Mouse (Mus musculus) limb, embryonic 10.5 days (tissue): ENCODE data around the gene Tial1. TPM values are rescaled to one million over a fixed set of nuclear protein-coding genes. Genes with fewer than 3 reads are reported as not detected.

ENCODE experiments used
- DNase-seq: peaks from one replicate; pipeline ENCODE4 v3.0.0-alpha.2; 2017; ENCODE audit warnings: low spot score
- H3K27ac ChIP-seq: fragments of 300-500 bp; sonication (generic); 2 replicates; pipeline ENCODE4 v1.5.1; 2016; ENCODE audit warnings: mild to moderate bottlenecking
- H3K27me3 ChIP-seq: fragments of 300-500 bp; sonication (generic); 2 replicates; pipeline ENCODE4 v1.6.1; 2016; ENCODE audit warnings: low read depth, mild to moderate bottlenecking; ENCODE audit not compliant: poor library complexity, severe bottlenecking
- H3K36me3 ChIP-seq: fragments of 300-500 bp; sonication (generic); 2 replicates; pipeline ENCODE4 v1.6.1; 2016; ENCODE audit warnings: mild to moderate bottlenecking, moderate library complexity
- H3K4me1 ChIP-seq: fragments of 300-500 bp; sonication (generic); 2 replicates; pipeline ENCODE4 v1.6.1; 2016
- H3K4me3 ChIP-seq: fragments of 300-500 bp; sonication (generic); 2 replicates; pipeline ENCODE4 v1.5.1; 2016; ENCODE audit warnings: mild to moderate bottlenecking, moderate library complexity
- H3K9me3 ChIP-seq: fragments of 300-500 bp; sonication (generic); replicated peaks from 2 replicates; pipeline ENCODE4 v1.6.1; 2016; ENCODE audit warnings: mild to moderate bottlenecking
- WGBS: fragments of 180-500 bp; shearing (Covaris S2); methylation state at CpG from one replicate; pipeline ENCODE4 v1.1.7; 2016; 5-methylcytosine and 5-hydroxymethylcytosine counted together
- polyA plus RNA-seq: library from polyadenylated mRNA; unstranded; fragments of >200 nt; fragmentation: Nextera tagmentation; extraction: Ambion mirVana; gene quantifications from 2 replicates; pipeline ENCODE4 v1.2.1, GENCODE M21; 2016

The Tial1 gene
- polyA plus RNA-seq, 1 experiment from 2014 or later = 24.9 TPM

DNA sequence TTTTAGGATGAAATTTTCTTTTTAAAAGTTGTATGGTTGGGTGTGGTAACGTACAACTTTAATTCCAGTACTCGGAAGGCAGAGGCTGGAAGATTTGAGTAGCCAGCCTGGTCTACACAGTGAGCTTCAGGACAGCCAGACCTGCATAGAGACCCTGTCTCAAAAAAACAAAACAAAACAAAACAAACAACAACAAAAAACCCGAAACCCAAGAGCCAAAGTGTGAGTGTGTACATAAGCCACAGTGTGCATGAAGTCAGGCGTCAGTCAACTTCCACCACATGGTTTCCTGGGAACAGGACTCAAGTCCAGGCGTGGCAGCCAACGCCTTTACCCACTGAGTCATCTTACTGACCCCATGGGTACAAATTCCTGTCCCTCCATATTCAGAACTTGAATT is 22.3 kb downstream of the Tial1 start:
- Histone ChIP-seq H3K36me3 (peaks cover 48% of the 10 kb centered on the region), H3K4me1 (no peaks in the 10 kb centered on the region)

DNA sequence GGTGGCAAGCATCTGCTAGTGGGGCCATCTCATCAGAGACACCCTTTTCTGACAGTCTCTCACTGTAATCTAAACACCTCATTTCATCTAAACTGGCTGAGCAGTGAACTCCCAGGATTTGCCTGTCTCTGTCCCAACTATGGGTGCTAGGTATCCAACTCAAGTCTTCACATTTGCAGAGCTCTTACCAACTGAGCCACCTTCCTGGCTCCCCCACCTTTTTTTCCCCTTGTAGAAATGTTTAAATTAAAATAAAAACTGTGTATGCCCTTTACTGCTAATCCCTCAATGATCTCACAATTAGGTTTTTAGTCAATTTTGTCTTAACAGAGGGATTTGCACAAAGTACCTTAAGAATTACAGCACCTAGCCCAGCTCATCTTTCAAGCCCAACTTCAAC is 23.4 kb downstream of the Tial1 start:
- Histone ChIP-seq H3K4me3 (no peak overlapping the region), H3K36me3 (peaks cover 36% of the 10 kb centered on the region), H3K9me3 (no peaks in the 10 kb centered on the region), H3K27ac (no peak overlapping the region), H3K27me3 (no peaks in the 10 kb centered on the region), H3K4me1 (no peaks in the 10 kb centered on the region)
- DNase-seq = no peak

More for the DNA sequence above, 22.3 kb downstream of the Tial1 start:
- Histone ChIP-seq H3K27ac (no peak overlapping the region), H3K27me3 (no peaks in the 10 kb centered on the region), H3K9me3 (no peaks in the 10 kb centered on the region), H3K4me3 (no peak overlapping the region)
- no peak for DNase-seq
- 97% methylated on average over 6 of the region's 6 CpGs for WGBS

DNA sequence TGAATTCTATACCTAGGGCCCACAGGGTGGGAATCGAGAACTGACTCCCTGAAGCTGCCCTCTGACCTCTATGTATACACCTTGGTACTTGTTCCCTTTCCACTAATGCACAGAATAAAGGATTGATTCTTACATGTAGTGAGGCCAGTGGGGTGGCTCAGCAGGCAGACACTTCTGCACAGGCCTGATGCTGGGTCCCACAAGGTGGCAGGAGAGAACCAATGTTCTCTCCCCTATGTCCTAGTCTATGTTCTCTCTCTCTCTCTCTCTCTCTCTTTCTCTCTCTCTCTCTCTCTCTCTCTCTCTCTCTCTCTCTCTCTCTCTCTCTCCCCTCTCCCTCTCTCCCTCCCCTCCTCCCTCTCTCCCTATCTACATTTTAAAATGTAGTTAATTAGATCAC is 28.3 kb downstream of the Tial1 start:
- no peaks in the 10 kb centered on the region for H3K27me3 ChIP-seq
- no peak overlapping the region for H3K4me3 ChIP-seq
- no peaks in the 10 kb centered on the region for H3K4me1 ChIP-seq
- WGBS = 75% methylated on average over 1 of the region's 1 CpGs
- DNase-seq = no peak
- H3K36me3 ChIP-seq = no peaks in the 10 kb centered on the region
- no peak overlapping the region for H3K27ac ChIP-seq
- no peaks in the 10 kb centered on the region for H3K9me3 ChIP-seq

DNA sequence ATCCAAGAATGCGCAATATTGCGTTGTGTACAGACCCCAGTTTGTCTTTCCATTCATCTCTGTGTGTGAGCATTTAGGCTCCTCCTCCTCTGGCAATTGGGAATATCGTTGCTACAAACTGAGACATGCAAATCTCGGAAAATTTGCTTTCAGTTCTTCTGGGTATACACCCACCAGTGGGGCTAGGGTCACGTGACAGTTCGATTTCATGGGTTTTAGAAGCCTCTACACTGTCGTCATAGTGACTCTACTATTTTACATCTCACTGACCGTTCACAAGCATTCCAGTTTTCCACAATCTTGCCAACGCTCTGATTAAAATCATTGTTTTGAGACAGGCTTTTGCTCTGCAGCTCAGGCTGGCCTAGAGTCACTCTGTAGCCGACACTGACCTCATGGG is 28.9 kb downstream of the Tial1 start:
- H3K9me3 ChIP-seq = no peaks in the 10 kb centered on the region
- H3K4me1 ChIP-seq = no peaks in the 10 kb centered on the region
- H3K36me3 ChIP-seq = no peaks in the 10 kb centered on the region
- no peak overlapping the region for H3K27ac ChIP-seq
- no peak for DNase-seq
- no peak overlapping the region for H3K4me3 ChIP-seq
- H3K27me3 ChIP-seq = no peaks in the 10 kb centered on the region
- 85% methylated on average over 10 of the region's 10 CpGs for WGBS

DNA sequence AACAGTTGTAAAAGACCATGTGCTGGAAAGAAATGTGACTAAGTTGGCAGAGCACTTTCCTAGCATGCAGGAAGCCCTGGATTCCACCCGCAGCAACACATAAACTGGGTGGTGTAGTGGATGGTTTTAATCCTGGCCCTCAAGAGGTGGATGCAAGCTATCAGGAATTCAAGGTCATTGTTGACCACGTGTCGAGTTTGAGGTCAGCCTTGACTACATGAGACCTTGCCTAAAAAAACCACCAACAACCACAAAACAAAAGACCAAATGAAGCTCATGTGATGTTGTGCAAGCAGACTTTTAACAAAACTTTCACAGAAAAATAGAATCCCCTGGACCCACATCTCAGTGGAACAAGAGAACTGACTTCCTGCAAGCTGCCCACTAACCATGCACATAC is 39.0 kb downstream of the Tial1 start:
- DNase-seq = no peak
- peaks cover 48% of the 10 kb centered on the region for H3K27me3 ChIP-seq
- peaks cover 14% of the 10 kb centered on the region for H3K4me1 ChIP-seq
- WGBS = 76% methylated on average over 3 of the region's 3 CpGs
- no peak overlapping the region for H3K27ac ChIP-seq
- H3K9me3 ChIP-seq = no peaks in the 10 kb centered on the region
- H3K36me3 ChIP-seq = no peaks in the 10 kb centered on the region
- H3K4me3 ChIP-seq = no peak overlapping the region

DNA sequence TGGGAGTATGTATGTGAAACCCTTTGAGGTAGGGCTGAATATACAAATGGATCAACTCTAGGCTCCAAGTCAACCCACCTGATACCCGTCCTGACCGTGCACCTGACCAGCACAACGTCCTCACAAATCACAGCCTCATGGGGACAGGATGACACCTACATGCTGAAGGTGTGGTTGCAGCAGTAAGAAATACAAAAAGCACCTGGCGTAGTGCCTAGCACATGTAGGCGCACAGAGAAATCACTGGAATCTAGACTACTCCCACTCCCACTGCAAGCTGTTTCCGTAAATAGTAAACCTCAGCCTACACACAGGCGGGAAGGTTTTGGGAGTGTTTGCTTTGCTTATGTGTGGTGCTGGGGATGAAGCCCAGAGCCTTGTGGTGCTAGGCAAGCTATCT is 39.8 kb downstream of the Tial1 start:
- no peaks in the 10 kb centered on the region for H3K9me3 ChIP-seq
- H3K4me3 ChIP-seq = no peak overlapping the region
- H3K27me3 ChIP-seq = peaks cover 56% of the 10 kb centered on the region
- peaks cover 20% of the 10 kb centered on the region for H3K4me1 ChIP-seq
- 86% methylated on average over 7 of the region's 7 CpGs for WGBS
- DNase-seq = no peak
- H3K27ac ChIP-seq = no peak overlapping the region
- no peaks in the 10 kb centered on the region for H3K36me3 ChIP-seq

DNA sequence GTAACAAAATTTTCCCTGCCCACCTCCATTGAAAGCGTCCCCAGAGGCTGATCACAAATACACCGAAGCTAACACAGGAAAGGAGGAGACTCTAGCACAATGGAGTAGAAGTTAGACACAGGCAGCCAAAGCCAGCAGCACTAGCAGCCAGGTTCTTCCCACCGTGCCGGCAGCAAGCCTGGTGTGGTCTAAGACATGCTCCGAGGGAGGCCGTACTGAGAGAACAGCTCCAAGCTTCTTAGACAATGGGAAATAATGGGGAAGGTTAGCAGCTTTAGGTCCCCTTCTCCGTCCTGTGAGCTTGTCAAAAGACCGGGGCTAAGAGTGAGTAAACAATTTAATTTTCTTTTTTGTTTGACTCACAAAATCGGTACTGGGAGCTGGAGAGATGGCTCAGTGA is 41.8 kb downstream of the Tial1 start:
- Histone ChIP-seq H3K27me3 (peaks cover 76% of the 10 kb centered on the region), H3K4me1 (peaks cover 20% of the 10 kb centered on the region), H3K27ac (no peak overlapping the region), H3K36me3 (no peaks in the 10 kb centered on the region), H3K4me3 (no peak overlapping the region), H3K9me3 (no peaks in the 10 kb centered on the region)
- WGBS = 19% methylated on average over 9 of the region's 9 CpGs
- DNase-seq = no peak

DNA sequence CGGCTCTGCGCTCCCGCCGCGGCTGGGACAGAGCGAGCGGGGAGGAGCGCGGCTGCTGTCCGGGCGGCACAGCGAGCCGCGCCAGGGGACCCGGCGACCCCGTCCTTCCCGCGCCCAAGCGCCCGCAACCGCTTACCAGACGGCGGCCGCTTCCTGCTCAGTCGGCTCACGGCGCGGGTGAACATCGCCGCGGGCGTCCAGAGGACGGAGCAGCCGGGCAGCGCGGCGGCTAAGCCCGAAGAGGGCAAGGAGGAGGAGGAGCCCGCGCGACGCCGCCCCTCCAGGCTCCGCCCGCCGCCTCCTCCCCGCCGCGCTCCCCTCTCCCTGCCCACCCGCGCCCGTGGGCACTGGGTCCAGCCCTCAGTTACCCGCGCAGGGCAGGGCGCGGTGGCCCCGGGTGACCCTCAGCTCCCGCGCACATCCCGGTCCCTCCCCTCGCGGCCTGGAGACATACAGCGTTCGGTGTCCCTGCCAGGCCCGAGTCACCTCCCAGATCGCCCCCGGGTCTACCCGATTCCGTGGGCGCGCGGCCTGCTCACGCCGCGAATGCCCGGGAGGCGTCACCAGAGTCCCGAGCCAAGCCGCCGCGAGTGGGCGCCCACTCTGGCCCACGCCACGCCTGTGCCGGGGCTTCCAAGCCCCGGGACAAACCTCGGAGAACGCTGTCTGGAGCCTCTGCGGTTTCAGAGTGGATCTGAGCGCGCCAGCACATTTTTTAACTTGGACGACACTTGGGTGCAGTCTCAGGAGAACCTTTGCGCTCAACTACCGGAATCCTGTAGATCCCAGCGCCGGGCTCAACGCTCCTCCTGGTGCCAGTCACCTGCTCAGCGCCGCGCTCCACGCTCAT is 43.4 kb downstream of the Tial1 start, which contains the start of gene Rgs10:
Gene Rgs10 (minus strand): TSS at position 829 of the 850 bp plus-strand sequence.
- WGBS = under 1% methylated on average over 96 of the region's 102 CpGs
- Histone ChIP-seq H3K27ac (peak within 1 kb of the TSS; percentile 73), H3K36me3 (no peaks in the 10 kb centered on the region), H3K27me3 (peaks cover 86% of the 10 kb centered on the region), H3K9me3 (no peaks in the 10 kb centered on the region), H3K4me1 (peaks cover 20% of the 10 kb centered on the region), H3K4me3 (peak within 1 kb of the TSS; percentile 80)
- DNase-seq = peak; percentile 77

DNA sequence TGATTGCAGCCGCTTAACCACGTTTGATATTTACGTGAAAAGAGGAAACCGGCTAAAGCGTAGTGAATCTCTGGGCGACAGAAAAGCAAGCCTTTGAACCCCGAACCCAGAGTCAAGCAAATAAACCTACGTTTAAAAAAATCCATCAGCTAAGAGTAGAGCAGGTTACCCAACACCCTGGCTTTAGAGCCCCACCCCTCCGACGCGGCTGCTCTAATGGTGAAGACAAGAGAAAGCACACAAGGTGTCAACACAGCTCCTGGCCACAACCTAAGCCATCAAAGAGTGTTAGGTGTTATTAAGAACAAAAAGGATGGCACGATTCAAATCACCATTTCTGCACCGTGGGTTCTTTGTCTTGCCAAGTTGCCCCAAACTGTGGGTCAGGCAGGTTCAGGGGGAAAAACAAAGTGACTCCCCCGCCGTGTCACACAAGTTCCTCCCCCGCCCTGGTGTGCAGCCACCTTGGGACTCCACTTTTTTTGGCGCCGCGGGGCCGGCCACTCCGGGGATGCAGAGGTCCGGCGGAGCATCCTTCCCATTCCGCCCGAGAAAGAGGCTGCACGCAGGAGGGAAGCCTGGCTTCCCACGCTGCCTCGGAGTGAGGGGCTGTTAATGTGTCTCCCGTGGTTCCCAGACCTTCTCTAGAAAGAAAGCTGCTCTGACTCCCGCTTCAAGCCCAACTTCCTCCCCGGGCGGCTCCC is 44.1 kb downstream of the Tial1 start:
- Histone ChIP-seq H3K4me1 (peaks cover 20% of the 10 kb centered on the region), H3K27me3 (peaks cover 85% of the 10 kb centered on the region), H3K27ac (peak overlapping the region; percentile 73), H3K4me3 (peak overlapping the region; percentile 80), H3K9me3 (no peaks in the 10 kb centered on the region), H3K36me3 (no peaks in the 10 kb centered on the region)
- DNase-seq = no peak
- 4% methylated on average over 32 of the region's 32 CpGs for WGBS

DNA sequence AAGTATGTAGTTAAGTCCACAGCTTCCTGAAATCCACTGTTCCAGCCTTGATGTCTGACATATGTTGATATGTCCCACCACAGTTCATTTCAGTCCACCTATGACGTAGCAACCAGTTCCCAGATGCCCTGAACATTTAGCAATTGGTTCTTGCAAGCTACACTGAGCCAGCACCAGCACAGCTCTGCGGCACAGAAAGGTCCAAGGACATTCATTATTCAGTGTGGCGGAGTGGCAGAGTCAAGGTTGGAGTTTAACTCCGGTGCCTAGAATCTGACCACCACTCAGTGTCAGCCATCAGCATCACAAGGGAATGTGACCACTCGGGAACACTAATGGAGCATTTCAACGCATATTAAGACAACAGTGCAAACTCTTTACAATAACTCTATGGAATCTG is 44.9 kb downstream of the Tial1 start:
- 62% methylated on average over 6 of the region's 6 CpGs for WGBS
- Histone ChIP-seq H3K27ac (no peak overlapping the region), H3K36me3 (no peaks in the 10 kb centered on the region), H3K4me3 (no peak overlapping the region; the same call in 1 of the 2 replicates), H3K27me3 (peaks cover 78% of the 10 kb centered on the region), H3K9me3 (no peaks in the 10 kb centered on the region), H3K4me1 (peaks cover 20% of the 10 kb centered on the region)
- DNase-seq = no peak

DNA sequence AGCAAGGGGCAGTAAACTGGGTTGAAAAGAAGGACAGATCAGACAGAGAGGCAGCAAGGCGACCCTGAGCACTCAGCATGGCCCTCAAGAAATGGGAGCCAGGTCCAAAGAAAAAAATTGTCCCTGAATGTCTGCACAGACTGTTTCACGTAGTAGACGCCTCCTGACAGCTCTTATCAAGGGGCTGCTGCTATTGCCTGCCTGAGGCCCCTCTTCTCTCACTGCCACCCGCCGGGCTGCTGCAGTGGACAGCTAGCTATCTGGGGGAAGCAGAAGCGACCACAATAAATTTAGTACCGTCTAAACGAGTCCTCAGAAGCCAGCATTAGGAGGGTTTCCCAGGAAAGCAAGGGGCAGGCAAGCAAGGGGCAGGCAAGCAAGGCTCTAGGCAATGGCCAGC is 47.1 kb downstream of the Tial1 start:
- no peak for DNase-seq
- peaks cover 20% of the 10 kb centered on the region for H3K4me1 ChIP-seq

DNA sequence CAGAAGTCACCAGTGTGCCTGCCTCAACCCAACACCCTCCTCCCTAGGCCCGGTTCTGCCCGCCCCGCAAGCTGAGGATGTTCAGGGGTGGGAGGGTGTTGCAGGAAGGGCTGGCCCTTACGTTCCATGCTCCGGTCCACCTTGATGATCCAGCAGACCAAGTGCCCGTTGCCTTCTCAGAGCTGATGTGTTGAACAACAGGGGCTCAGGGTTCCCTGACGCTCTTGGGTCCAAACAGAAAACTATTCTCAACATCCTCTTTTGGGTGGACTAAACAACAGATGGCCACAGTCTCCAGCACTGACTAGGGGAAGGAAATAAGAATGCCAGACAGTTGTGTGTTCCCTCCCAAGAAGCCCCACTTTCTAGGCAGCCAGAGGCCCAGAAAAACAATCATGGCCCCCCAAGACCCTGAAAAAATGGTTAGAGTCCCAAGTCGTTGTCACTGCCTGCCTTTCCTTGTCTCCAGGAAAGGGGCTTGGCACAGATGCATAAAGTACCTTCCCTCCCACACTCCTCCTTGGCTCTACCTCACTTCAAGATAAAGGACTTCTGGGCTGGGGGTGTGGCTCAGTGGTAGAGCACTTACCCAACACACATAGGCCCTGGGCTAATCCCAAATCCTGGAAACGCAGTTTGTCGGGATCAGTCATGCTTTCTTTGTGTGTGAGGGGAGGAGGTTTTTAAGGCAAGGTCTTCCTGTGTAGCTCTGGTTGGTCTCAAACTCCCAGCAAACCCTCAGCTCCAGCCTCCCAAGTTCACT is 49.3 kb downstream of the Tial1 start:
- no peak for DNase-seq
- H3K9me3 ChIP-seq = no peaks in the 10 kb centered on the region
- no peak overlapping the region for H3K27ac ChIP-seq
- 70% methylated on average over 10 of the region's 10 CpGs for WGBS
- no peaks in the 10 kb centered on the region for H3K36me3 ChIP-seq
- H3K4me1 ChIP-seq = peaks cover 3% of the 10 kb centered on the region
- peaks cover 35% of the 10 kb centered on the region for H3K27me3 ChIP-seq
- H3K4me3 ChIP-seq = no peak overlapping the region

More for the DNA sequence above, 47.1 kb downstream of the Tial1 start:
- 24% methylated on average over 8 of the region's 8 CpGs for WGBS
- H3K9me3 ChIP-seq = no peaks in the 10 kb centered on the region
- no peak overlapping the region for H3K27ac ChIP-seq
- no peaks in the 10 kb centered on the region for H3K36me3 ChIP-seq
- H3K4me3 ChIP-seq = no peak overlapping the region
- H3K27me3 ChIP-seq = peaks cover 57% of the 10 kb centered on the region
